Mouse (Mus musculus) forebrain, embryonic 13.5 days (tissue): ENCODE results near the gene Nsd2. TPM values are rescaled to one million over a fixed set of nuclear protein-coding genes. Genes with fewer than 3 reads are reported as not detected.
A peak's percentile ranks its signal among the peaks of the same experiment; 100 is the strongest.
"Not testable (repeated sequence)": the region's sequence is repeated elsewhere in the genome, so short reads cannot be mapped to it uniquely, and the experiment has no call there.

ENCODE experiments used
- ATAC-seq: fragments of 200-750 bp; cut with Nextera tagmentation; 2 replicates; pipeline ENCODE4 v1.8.0; 2017
- H3K27ac ChIP-seq: fragments of 300-500 bp; sonication (generic); 2 replicates; pipeline ENCODE4 v1.5.1; 2015; ENCODE audit warnings: inconsistent platforms, mild to moderate bottlenecking, moderate library complexity
- H3K27me3 ChIP-seq: fragments of 300-500 bp; sonication (generic); 2 replicates; pipeline ENCODE4 v1.6.1; 2015; ENCODE audit warnings: mild to moderate bottlenecking, inconsistent platforms
- H3K36me3 ChIP-seq: fragments of 300-500 bp; sonication (generic); 2 replicates; pipeline ENCODE4 v1.6.1; 2015; ENCODE audit warnings: mild to moderate bottlenecking, inconsistent platforms; ENCODE audit not compliant: poor library complexity, severe bottlenecking
- H3K4me1 ChIP-seq: fragments of 300-500 bp; sonication (generic); 2 replicates; pipeline ENCODE4 v1.6.1; 2015; ENCODE audit warnings: inconsistent platforms
- H3K4me2 ChIP-seq: fragments of 300-500 bp; sonication (generic); 2 replicates; pipeline ENCODE4 v1.6.1; 2015; ENCODE audit warnings: inconsistent platforms, mild to moderate bottlenecking, moderate library complexity
- H3K4me3 ChIP-seq: fragments of 300-500 bp; sonication (generic); 2 replicates; pipeline ENCODE4 v1.5.1; 2015; ENCODE audit warnings: mild to moderate bottlenecking, inconsistent platforms
- H3K9ac ChIP-seq: fragments of 300-500 bp; sonication (generic); 2 replicates; pipeline ENCODE4 v1.6.1; 2015; ENCODE audit warnings: mild to moderate bottlenecking, inconsistent platforms
- H3K9me3 ChIP-seq: fragments of 300-500 bp; sonication (generic); replicated peaks from 2 replicates; pipeline ENCODE4 v1.6.1; 2016; ENCODE audit warnings: inconsistent platforms
- WGBS: fragments of 180-500 bp; shearing (Covaris S2); methylation state at CpG from one replicate; pipeline ENCODE4 v1.1.7; 2015; 5-methylcytosine and 5-hydroxymethylcytosine counted together
- microRNA-seq: library from miRNA; unstranded; fragments of <30 nt; microRNA quantifications from one replicate; pipeline ENCODE4, GENCODE M21; 2016
- polyA plus RNA-seq: library from polyadenylated mRNA; unstranded; fragments of >200 nt; fragmentation: Nextera tagmentation; extraction: Ambion mirVana; gene quantifications from 2 replicates; pipeline ENCODE4 v1.2.1, GENCODE M21; 2015

The Nsd2 gene
- polyA plus RNA-seq, 1 experiment from 2014 or later: 83.8 TPM

GRCm38 (mm10) chr5:33936120-33936707 is 115.7 kb downstream of the Nsd2 start, which contains the start of gene Nelfa:
Nelfa (minus strand) TSS chr5:33936413.
- peak; percentile 98 for ATAC-seq
- peak within 1 kb of the TSS; percentile 92 for H3K9ac ChIP-seq
- peaks cover 28% of the 10 kb centered on the region for H3K4me1 ChIP-seq
- under 1% methylated on average over 61 of the region's 61 CpGs for WGBS
- peaks cover 4% of the 10 kb centered on the region for H3K9me3 ChIP-seq
- H3K36me3 ChIP-seq: peaks cover 22% of the 10 kb centered on the region
- H3K4me2 ChIP-seq: peak within 1 kb of the TSS; percentile 66
- peak within 1 kb of the TSS; percentile 91 for H3K4me3 ChIP-seq
- peak within 1 kb of the TSS; percentile 93 for H3K27ac ChIP-seq
- H3K27me3 ChIP-seq: no peaks in the 10 kb centered on the region

GRCm38 (mm10) chr5:33937230-33937629 is 116.7 kb downstream of the Nsd2 start:
- WGBS: 98% methylated on average over 2 of the region's 2 CpGs
- no peak for ATAC-seq
- H3K4me3 ChIP-seq: peak overlapping the region; percentile 91; the same call in 1 of the 2 replicates
- no peaks in the 10 kb centered on the region for H3K27me3 ChIP-seq
- H3K36me3 ChIP-seq: peaks cover 13% of the 10 kb centered on the region
- H3K4me2 ChIP-seq: peak overlapping the region; percentile 66
- H3K27ac ChIP-seq: no peak overlapping the region
- H3K9ac ChIP-seq: no peak overlapping the region
- peaks cover 28% of the 10 kb centered on the region for H3K4me1 ChIP-seq
- H3K9me3 ChIP-seq: peaks cover 9% of the 10 kb centered on the region

GRCm38 (mm10) chr5:33938448-33938847 is 117.9 kb downstream of the Nsd2 start:
- ATAC-seq: no peak
- WGBS: 97% methylated on average over 3 of the region's 3 CpGs
- H3K9ac ChIP-seq: no peak overlapping the region
- peaks cover 27% of the 10 kb centered on the region for H3K4me1 ChIP-seq
- no peak overlapping the region for H3K27ac ChIP-seq
- no peak overlapping the region for H3K4me2 ChIP-seq
- H3K36me3 ChIP-seq: peaks cover 9% of the 10 kb centered on the region; the same call in 1 of the 2 replicates
- H3K27me3 ChIP-seq: no peaks in the 10 kb centered on the region
- H3K9me3 ChIP-seq: peaks cover 12% of the 10 kb centered on the region
- no peak overlapping the region for H3K4me3 ChIP-seq

- not testable (repeated sequence) for ATAC-seq, H3K27ac ChIP-seq, H3K36me3 ChIP-seq, H3K4me3 ChIP-seq, H3K27me3 ChIP-seq, H3K9ac ChIP-seq, H3K4me2 ChIP-seq, H3K4me1 ChIP-seq
- H3K9me3 ChIP-seq: peaks cover 27% of the 10 kb centered on the region
- WGBS: 85% methylated on average over 16 of the region's 16 CpGs
Observed at GRCm38 (mm10) chr5:33947035-33947434, 126.5 kb downstream of the Nsd2 start.

Small RNA genes within 50 kb of the gene (microRNA-seq; reads per million reads assigned to microRNA genes)
- gene Mir7024: not detected

Other genes with a start within 250 kb of the Nsd2 start
- gene Fam53a, start 191.1 kb upstream of the Nsd2 start, polyA plus RNA-seq: 51.0 and 57.7 TPM in 2 replicates
- 0.55 and 0.61 TPM in 2 replicates for gene Gm9903, start 190.8 kb upstream of the Nsd2 start, polyA plus RNA-seq
- 222 and 225 TPM in 2 replicates for gene Slbp, start 168.2 kb upstream of the Nsd2 start, polyA plus RNA-seq
- gene Tacc3, start 162.6 kb upstream of the Nsd2 start, polyA plus RNA-seq: 189 and 190 TPM in 2 replicates
- gene Tmem129, start 162.3 kb upstream of the Nsd2 start, polyA plus RNA-seq: 33.0 and 37.8 TPM in 2 replicates
- 59.5 and 81.3 TPM in 2 replicates for gene Fgfr3, start 99.1 kb upstream of the Nsd2 start, polyA plus RNA-seq
- 47.5 and 50.4 TPM in 2 replicates for gene Letm1, start 37.9 kb upstream of the Nsd2 start, polyA plus RNA-seq
- 50.9 and 55.6 TPM in 2 replicates for gene Nelfa, start 115.7 kb downstream of the Nsd2 start, polyA plus RNA-seq
- 477 and 493 TPM in 2 replicates for gene Gm1673, start 162.7 kb downstream of the Nsd2 start, polyA plus RNA-seq
- 3.2 and 3.7 TPM in 2 replicates for gene Nat8l, start 175.3 kb downstream of the Nsd2 start, polyA plus RNA-seq